Mouse (Mus musculus) heart, embryonic 14.5 days (tissue): ENCODE measurements around the gene Cmss1. TPM values are rescaled to one million over a fixed set of nuclear protein-coding genes. Genes with fewer than 3 reads are reported as not detected.

Source experiments
- ATAC-seq: fragments of 200-750 bp; cut with Nextera tagmentation; 2 replicates; pipeline ENCODE4 v1.8.0; 2017; ENCODE audit warnings: low read depth, moderate TSS enrichment; ENCODE audit not compliant: insufficient number of reproducible peaks, insufficient read depth, low FRiP score
- H3K27ac ChIP-seq, 2 experiments: fragments of 200-500 bp in 1 of 2; fragments of 300-500 bp in 1 of 2; sonication (generic) in 1 of 2; replicated peaks in 1 of 2; 2 replicates each; pipeline ENCODE4 v1.5.1; 2012 to 2014; ENCODE audit warnings: low read depth in 2 of 2, low read length in 2 of 2, control low read depth in 1 of 2, mild to moderate bottlenecking in 1 of 2, mixed read lengths in 1 of 2; ENCODE audit not compliant: control insufficient read depth in 1 of 2, insufficient read depth in 1 of 2
- H3K27me3 ChIP-seq: fragments of 300-500 bp; sonication (generic); 2 replicates; pipeline ENCODE4 v1.6.1; 2014; ENCODE audit warnings: mild to moderate bottlenecking, low read length, control low read depth; ENCODE audit not compliant: control insufficient read depth, insufficient read depth
- H3K36me3 ChIP-seq: fragments of 300-500 bp; sonication (generic); 2 replicates; pipeline ENCODE4 v1.6.1; 2014; ENCODE audit warnings: mild to moderate bottlenecking, control low read depth, low read length, mixed read lengths; ENCODE audit not compliant: control insufficient read depth, insufficient read depth
- H3K4me1 ChIP-seq, 2 experiments: fragments of 200-500 bp in 1 of 2; fragments of 300-500 bp in 1 of 2; sonication (generic) in 1 of 2; 2 replicates each; pipeline ENCODE4 v1.6.1; 2012 to 2014; ENCODE audit warnings: low read length in 2 of 2, control low read depth in 1 of 2, mixed read lengths in 1 of 2; ENCODE audit not compliant: control insufficient read depth in 2 of 2, insufficient read depth in 2 of 2
- H3K4me2 ChIP-seq: fragments of 300-500 bp; sonication (generic); 2 replicates; pipeline ENCODE4 v1.6.1; 2014; ENCODE audit warnings: mild to moderate bottlenecking, low read length
- H3K4me3 ChIP-seq, 2 experiments: fragments of 200-500 bp in 1 of 2; fragments of 300-500 bp in 1 of 2; sonication (generic) in 1 of 2; 2 replicates each; pipeline ENCODE4 v1.5.1; 2012 to 2014; ENCODE audit warnings: low read length in 2 of 2, mild to moderate bottlenecking in 2 of 2, control low read depth in 1 of 2, low read depth in 1 of 2, moderate library complexity in 1 of 2; ENCODE audit not compliant: control insufficient read depth in 1 of 2, insufficient read depth in 1 of 2
- H3K9ac ChIP-seq: fragments of 300-500 bp; sonication (generic); 2 replicates; pipeline ENCODE4 v1.6.1; 2014; ENCODE audit warnings: mild to moderate bottlenecking, low read length
- H3K9me3 ChIP-seq: fragments of 300-500 bp; sonication (generic); 2 replicates; pipeline ENCODE4 v1.6.1; 2016; ENCODE audit warnings: low read length, control low read depth; ENCODE audit not compliant: control insufficient read depth
- WGBS: fragments of 180-500 bp; shearing (Covaris S2); extraction: QIAGEN DNeasy Blood & Tissue Kit; methylation state at CpG from one replicate; pipeline ENCODE4 v1.1.7; 2014; 5-methylcytosine and 5-hydroxymethylcytosine counted together
- polyA plus RNA-seq: library from polyadenylated mRNA; unstranded; fragments of >200 nt; fragmentation: Nextera tagmentation; extraction: Ambion mirVana; gene quantifications from 2 replicates; pipeline ENCODE4 v1.2.1, GENCODE M21; 2014

The Cmss1 gene
- polyA plus RNA-seq, 1 experiment from 2014 or later = 35.1 TPM

DNA sequence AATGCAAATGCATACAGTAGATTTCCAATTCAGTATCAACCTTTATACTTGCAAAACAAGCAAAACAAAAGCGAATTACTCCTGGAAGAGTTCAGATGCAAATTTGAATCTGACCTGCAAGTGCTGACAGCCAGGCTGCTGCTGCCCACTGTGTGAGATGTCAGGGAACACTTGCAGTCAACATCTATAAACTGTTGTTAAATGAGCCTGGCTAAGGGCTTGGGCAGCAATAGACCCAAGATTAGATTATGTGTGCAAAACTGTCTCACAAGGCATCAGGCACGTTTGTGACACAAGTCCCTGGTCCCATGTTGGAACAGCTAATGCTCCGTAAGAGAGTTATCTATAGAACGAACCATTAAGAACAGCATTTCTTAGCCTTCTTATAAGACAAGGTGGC is 314.4 kb downstream of the Cmss1 start:
- peaks cover 0 to 3% of the 10 kb centered on the region in 2 experiments; a peak in 1 of 4 replicates for H3K4me1 ChIP-seq
- ATAC-seq = no peak
- H3K27ac ChIP-seq = 0 out of 4 replicates have a peak overlapping the region, but pooled peaks of 1 of the 2 experiments have one; percentile 45
- no peaks in the 10 kb centered on the region for H3K9me3 ChIP-seq
- no peaks in the 10 kb centered on the region for H3K36me3 ChIP-seq
- no peak overlapping the region for H3K4me3 ChIP-seq
- H3K27me3 ChIP-seq = no peaks in the 10 kb centered on the region
- H3K9ac ChIP-seq = no peak overlapping the region
- 22% methylated on average over 4 of the region's 4 CpGs for WGBS
- no peak overlapping the region; the same call in 1 of the 2 replicates for H3K4me2 ChIP-seq

DNA sequence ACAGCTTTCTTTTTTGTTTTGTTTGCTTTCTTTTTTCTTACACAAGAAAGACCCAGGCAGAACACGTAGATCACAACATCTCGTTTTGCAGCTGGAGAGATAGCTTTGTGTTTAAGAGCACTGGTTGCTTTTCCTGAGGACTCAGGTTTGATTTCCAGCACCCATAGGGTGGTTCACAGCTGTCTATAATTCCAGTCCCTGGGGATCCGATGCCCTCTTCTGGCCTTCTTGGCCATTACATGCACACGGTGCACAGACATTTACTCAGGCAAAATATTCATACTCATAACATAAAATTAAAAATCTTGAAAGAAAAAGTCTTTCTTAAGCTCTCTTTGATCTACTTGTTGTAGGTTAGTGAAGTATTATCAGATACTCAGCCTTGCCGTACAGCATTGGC is 315.0 kb downstream of the Cmss1 start:
- no peak overlapping the region for H3K4me2 ChIP-seq
- no peak for ATAC-seq
- H3K9ac ChIP-seq = no peak overlapping the region
- 86% methylated on average over 5 of the region's 5 CpGs for WGBS
- H3K4me1 ChIP-seq = peaks cover 0 to 3% of the 10 kb centered on the region in 2 experiments; a peak in 1 of 4 replicates
- H3K27me3 ChIP-seq = no peaks in the 10 kb centered on the region
- H3K4me3 ChIP-seq = no peak overlapping the region
- no peak overlapping the region for H3K27ac ChIP-seq
- no peaks in the 10 kb centered on the region for H3K9me3 ChIP-seq
- no peaks in the 10 kb centered on the region for H3K36me3 ChIP-seq

DNA sequence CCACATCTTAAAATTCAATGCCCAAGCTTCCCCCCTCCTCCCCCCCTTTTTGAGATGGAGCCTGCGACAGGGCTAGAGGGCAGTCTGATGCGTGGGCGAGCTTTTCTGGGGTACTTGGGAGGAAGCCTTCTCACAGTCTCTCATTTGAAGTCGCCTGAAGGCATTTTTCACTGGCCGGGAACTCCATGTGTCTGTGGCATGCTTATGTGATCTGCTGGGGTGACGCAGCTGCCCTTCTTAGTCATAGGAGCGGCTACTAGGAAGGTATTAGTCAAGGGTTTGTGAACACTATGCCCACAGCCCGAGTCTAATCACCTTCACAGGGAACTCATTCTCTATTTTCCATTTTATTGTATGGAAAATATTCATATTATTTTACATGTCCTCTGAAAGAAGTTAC is 325.2 kb downstream of the Cmss1 start:
- H3K27me3 ChIP-seq = no peaks in the 10 kb centered on the region
- ATAC-seq = no peak
- no peaks in the 10 kb centered on the region for H3K36me3 ChIP-seq
- WGBS = 82% methylated on average over 8 of the region's 8 CpGs
- H3K4me2 ChIP-seq = no peak overlapping the region
- H3K27ac ChIP-seq = no peak overlapping the region
- H3K4me3 ChIP-seq = no peak overlapping the region
- no peak overlapping the region for H3K9ac ChIP-seq
- H3K4me1 ChIP-seq = peaks cover 0 to 5% of the 10 kb centered on the region in 2 experiments; a peak in 1 of 4 replicates
- no peaks in the 10 kb centered on the region for H3K9me3 ChIP-seq

DNA sequence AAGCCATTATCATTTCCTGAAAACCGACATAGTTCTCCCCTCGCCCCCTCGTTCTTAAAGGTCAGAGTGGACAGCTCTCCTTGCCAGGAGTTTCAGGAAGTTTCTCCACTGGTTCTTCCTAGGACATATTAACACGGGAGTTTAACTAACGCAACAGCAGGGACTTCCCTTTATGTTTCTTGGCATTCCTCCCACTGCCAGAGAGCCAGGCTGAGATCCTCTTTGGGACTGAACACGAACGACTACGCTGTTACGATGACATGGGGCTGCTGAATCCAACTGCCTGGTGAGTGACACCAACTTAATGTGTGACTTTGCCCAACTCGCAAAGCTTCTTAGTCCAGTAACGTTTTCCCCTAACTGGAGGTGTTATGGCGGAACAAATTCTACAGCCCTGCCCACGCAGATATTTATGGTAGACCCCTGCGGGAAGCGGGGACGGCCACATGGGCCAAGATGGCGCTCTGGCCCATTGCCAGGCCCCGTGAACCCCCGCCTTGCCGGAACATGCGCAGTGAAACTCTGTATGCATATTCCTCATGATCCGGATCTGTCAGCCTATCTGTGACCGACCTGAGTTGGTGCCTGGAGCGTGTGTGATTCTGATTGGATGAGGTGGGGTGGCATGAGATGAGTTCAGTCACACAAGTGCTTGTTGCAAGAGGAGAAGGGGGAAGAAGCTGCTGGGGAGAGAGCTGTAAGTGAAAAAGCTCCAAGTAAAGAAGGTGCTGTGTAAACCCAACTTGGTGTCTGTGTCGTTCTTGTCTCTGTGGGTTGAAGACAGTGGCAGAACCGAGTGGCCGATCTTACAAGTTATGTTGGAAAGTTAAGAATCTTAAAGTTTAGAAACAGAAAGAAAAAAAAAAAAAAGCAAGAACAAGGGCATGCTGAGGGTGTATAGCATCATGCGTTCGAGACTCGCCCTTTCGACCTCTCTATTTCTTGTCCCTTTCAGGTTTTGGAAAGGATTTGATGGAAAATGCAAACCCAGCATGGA is 326.1 kb downstream of the Cmss1 start:
- no peaks in the 10 kb centered on the region for H3K27me3 ChIP-seq
- no peak overlapping the region for H3K4me3 ChIP-seq
- peaks cover 0 to 5% of the 10 kb centered on the region in 2 experiments; a peak in 1 of 4 replicates for H3K4me1 ChIP-seq
- no peaks in the 10 kb centered on the region for H3K9me3 ChIP-seq
- no peak overlapping the region for H3K9ac ChIP-seq
- no peaks in the 10 kb centered on the region for H3K36me3 ChIP-seq
- H3K4me2 ChIP-seq = no peak overlapping the region
- 79% methylated on average over 31 of the region's 31 CpGs for WGBS
- H3K27ac ChIP-seq = no peak overlapping the region
- ATAC-seq = no peak

DNA sequence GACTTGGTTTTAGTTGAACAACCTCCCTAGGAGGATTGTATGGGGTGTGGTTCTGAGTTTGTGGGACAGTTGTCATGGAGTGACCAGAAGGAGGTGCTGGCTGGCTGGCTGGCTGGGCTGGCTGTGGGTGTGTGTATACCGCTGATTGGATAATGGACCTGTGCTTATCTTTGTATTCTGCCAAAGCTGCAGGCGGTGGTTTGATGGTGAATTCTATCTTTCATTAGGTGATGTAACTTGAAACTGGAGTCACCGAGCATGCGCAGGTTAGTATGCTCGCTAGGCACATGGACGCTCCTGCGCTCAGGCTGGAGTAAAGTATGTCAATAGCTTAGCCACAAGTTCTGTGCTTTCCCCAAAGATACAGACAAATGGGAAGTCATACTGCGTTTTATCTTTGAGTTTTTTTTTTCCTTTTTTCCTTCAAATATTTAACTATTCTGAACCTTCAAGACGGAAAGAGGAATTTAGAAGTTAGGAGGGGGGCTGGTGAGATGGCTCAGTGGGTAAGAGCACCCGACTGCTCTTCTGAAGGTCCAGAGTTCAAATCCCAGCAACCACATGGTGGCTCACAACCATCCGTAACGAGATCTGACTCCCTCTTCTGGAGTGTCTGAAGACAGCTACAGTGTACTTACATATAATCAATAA is 327.6 kb downstream of the Cmss1 start:
- Histone ChIP-seq H3K4me2 (no peak overlapping the region), H3K4me1 (peaks cover 0 to 5% of the 10 kb centered on the region in 2 experiments; a peak in 1 of 4 replicates)
- WGBS = 87% methylated on average over 10 of the region's 12 CpGs

DNA sequence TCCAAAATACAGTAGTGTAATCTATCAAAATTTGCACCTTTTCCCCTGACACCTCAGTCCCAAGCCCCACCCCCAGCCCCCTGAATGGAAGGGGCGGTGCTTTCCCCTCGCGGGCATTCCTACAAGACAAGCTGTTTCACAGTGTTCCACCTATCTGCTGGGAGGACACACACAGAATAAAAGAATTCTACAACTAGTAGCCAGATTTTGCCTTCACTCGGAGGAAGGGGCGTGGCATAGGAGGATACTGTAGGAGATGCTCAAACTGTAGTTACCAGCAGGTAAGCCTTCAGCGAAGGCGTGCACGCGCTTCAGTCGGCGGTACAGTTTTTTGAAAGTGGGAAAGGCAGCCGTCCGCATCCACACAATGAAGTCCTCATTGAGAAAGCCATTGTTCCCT is 336.9 kb downstream of the Cmss1 start:
- Histone ChIP-seq H3K9me3 (no peaks in the 10 kb centered on the region), H3K4me3 (no peak overlapping the region), H3K4me1 (peaks cover 7 to 12% of the 10 kb centered on the region in 2 experiments), H3K27me3 (no peaks in the 10 kb centered on the region), H3K4me2 (no peak overlapping the region), H3K27ac (no peak overlapping the region), H3K36me3 (no peaks in the 10 kb centered on the region), H3K9ac (no peak overlapping the region)
- no peak for ATAC-seq
- 91% methylated on average over 13 of the region's 13 CpGs for WGBS

More for the DNA sequence above, 327.6 kb downstream of the Cmss1 start:
- Histone ChIP-seq H3K9ac (no peak overlapping the region), H3K9me3 (no peaks in the 10 kb centered on the region), H3K27ac (no peak overlapping the region), H3K27me3 (no peaks in the 10 kb centered on the region), H3K4me3 (no peak overlapping the region), H3K36me3 (no peaks in the 10 kb centered on the region)
- no peak for ATAC-seq

DNA sequence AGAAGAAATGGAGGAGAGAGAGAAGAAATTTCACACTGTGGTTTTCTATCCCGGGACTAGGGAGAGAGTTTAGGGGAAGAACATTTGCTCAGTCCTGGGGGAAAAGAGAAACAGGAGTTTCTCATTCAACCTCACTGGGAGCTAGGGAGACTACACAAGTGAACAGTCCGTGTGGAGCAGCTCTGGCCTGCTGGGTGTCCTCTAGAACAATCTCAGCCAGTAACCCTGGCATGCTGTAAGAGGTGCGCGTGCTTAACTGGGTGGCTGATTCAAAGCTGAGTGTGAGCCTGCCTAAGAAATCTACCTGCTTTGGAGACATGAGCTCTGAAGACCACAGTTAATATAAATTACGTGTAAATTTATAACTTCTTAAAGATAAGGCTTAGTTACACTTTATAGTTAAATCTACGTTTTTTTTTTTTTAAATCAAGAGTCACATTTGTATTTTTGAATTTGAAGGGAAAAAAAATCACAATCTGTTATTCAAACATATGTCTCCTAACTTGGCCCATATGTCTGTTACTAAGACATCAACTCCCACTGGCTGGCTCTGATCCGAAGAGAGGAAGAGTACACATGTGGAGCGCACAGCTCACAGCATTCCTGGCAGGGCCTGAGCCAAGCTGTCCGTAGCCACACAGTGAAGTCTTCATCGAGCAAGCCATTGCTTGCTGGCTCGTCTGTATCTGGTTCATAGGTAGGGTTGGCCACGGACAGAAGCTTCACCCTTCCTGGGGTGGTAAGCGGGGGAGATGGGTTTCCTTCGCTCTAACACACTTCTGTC is 338.4 kb downstream of the Cmss1 start:
- Histone ChIP-seq H3K4me2 (no peak overlapping the region), H3K27ac (no peak overlapping the region), H3K9me3 (0 out of 2 replicates have a peak, but pooled peaks cover 3% of the 10 kb centered on the region), H3K27me3 (no peaks in the 10 kb centered on the region), H3K4me3 (no peak overlapping the region), H3K9ac (no peak overlapping the region), H3K4me1 (peaks cover 7 to 12% of the 10 kb centered on the region in 2 experiments), H3K36me3 (no peaks in the 10 kb centered on the region)
- WGBS = 84% methylated on average over 14 of the region's 14 CpGs
- no peak for ATAC-seq
